Mouse (Mus musculus) kidney, postnatal 0 days (tissue): ENCODE data around the gene 6030452D12Rik. TPM values are rescaled to one million over a fixed set of nuclear protein-coding genes. Genes with fewer than 3 reads are reported as not detected.

ENCODE experiments used
- ATAC-seq: fragments of 200-750 bp; cut with Nextera tagmentation; replicated peaks from 2 replicates; pipeline ENCODE4 v1.8.0; 2017; ENCODE audit warnings: low read depth, moderate number of reproducible peaks, moderate TSS enrichment, moderate library complexity; ENCODE audit not compliant: low FRiP score
- DNase-seq: peaks from one replicate; pipeline ENCODE4 v3.0.0-alpha.2; 2016; ENCODE audit warnings: low spot score
- H3K27ac ChIP-seq: fragments of 300-500 bp; sonication (generic); 2 replicates; pipeline ENCODE4 v1.5.1; 2014; ENCODE audit warnings: mild to moderate bottlenecking
- H3K27me3 ChIP-seq: fragments of 300-500 bp; sonication (generic); 2 replicates; pipeline ENCODE4 v1.6.1; 2014; ENCODE audit warnings: low read length, mixed read lengths; ENCODE audit not compliant: insufficient read depth
- H3K36me3 ChIP-seq: fragments of 300-500 bp; sonication (generic); 2 replicates; pipeline ENCODE4 v1.6.1; 2014; ENCODE audit warnings: low read length, mixed read lengths; ENCODE audit not compliant: insufficient read depth
- H3K4me1 ChIP-seq: fragments of 300-500 bp; sonication (generic); replicated peaks from 2 replicates; pipeline ENCODE4 v1.6.1; 2014; ENCODE audit warnings: antibody characterized with exemption, low read length, mixed read lengths; ENCODE audit not compliant: insufficient read depth
- H3K4me2 ChIP-seq: fragments of 300-500 bp; sonication (generic); 2 replicates; pipeline ENCODE4 v1.6.1; 2014; ENCODE audit warnings: mild to moderate bottlenecking, low read length, moderate library complexity, mixed read lengths
- H3K4me3 ChIP-seq: fragments of 300-500 bp; sonication (generic); replicated peaks from 2 replicates; pipeline ENCODE4 v1.5.1; 2014; ENCODE audit warnings: low read depth, low read length
- H3K9ac ChIP-seq: fragments of 300-500 bp; sonication (generic); 2 replicates; pipeline ENCODE4 v1.6.1; 2014; ENCODE audit warnings: low read depth, low read length
- H3K9me3 ChIP-seq: fragments of 300-500 bp; sonication (generic); replicated peaks from 2 replicates; pipeline ENCODE4 v1.6.1; 2016; ENCODE audit warnings: low read length, inconsistent platforms, mixed read lengths
- CTCF ChIP-seq: IDR thresholded peaks from 2 replicates; pipeline ENCODE4 v1.5.1; 2016; ENCODE audit warnings: antibody characterized with exemption, low read depth, mild to moderate bottlenecking, moderate library complexity
- WGBS: fragments of 180-500 bp; shearing (Covaris S2); extraction: QIAGEN DNeasy Blood & Tissue Kit; methylation state at CpG from one replicate; pipeline ENCODE4 v1.1.7; 2014; 5-methylcytosine and 5-hydroxymethylcytosine counted together
- polyA plus RNA-seq: library from polyadenylated mRNA; unstranded; fragments of >200 nt; fragmentation: Nextera tagmentation; extraction: Ambion mirVana; gene quantifications from 2 replicates; pipeline ENCODE4 v1.2.1, GENCODE M21; 2015

Gene 6030452D12Rik
- polyA plus RNA-seq, 1 experiment from 2014 or later: not detected

- Histone ChIP-seq H3K9ac (no peak overlapping the region), H3K27ac (no peak overlapping the region), H3K4me3 (no peak overlapping the region), H3K27me3 (0 out of 2 replicates have a peak, but pooled peaks cover 4% of the 10 kb centered on the region), H3K9me3 (no peaks in the 10 kb centered on the region), H3K36me3 (no peaks in the 10 kb centered on the region), H3K4me1 (peaks cover 12% of the 10 kb centered on the region), H3K4me2 (no peak overlapping the region)
- no peak for TF ChIP-seq CTCF
- 26% methylated on average over 1 of the region's 1 CpGs for WGBS
- no peak for ATAC-seq
- no peak for DNase-seq
These were observed 15.7 kb downstream of the 6030452D12Rik start for GRCm38 (mm10) chr8:106515946-106516479.

GRCm38 (mm10) chr8:106516581-106516980 lies 16.3 kb downstream of the 6030452D12Rik start:
- WGBS: 38% methylated on average over 2 of the region's 2 CpGs
- Histone ChIP-seq H3K27ac (no peak overlapping the region), H3K4me2 (no peak overlapping the region), H3K9ac (no peak overlapping the region), H3K4me1 (peaks cover 9% of the 10 kb centered on the region), H3K27me3 (no peaks in the 10 kb centered on the region), H3K36me3 (no peaks in the 10 kb centered on the region), H3K9me3 (no peaks in the 10 kb centered on the region), H3K4me3 (no peak overlapping the region)
- DNase-seq (peak; percentile 54), ATAC-seq (no peak)
- no peak for TF ChIP-seq CTCF

- WGBS: 7% methylated on average over 3 of the region's 3 CpGs
- Histone ChIP-seq H3K36me3 (no peaks in the 10 kb centered on the region), H3K27me3 (no peaks in the 10 kb centered on the region), H3K27ac (no peak overlapping the region), H3K9me3 (no peaks in the 10 kb centered on the region), H3K4me3 (no peak overlapping the region), H3K9ac (no peak overlapping the region), H3K4me2 (no peak overlapping the region), H3K4me1 (peaks cover 9% of the 10 kb centered on the region)
- DNase-seq: peak; percentile 52
- TF ChIP-seq CTCF: no peak
- peak; percentile 41; the same call in 1 of the 2 replicates for ATAC-seq
These were observed 18.4 kb downstream of the 6030452D12Rik start for GRCm38 (mm10) chr8:106518763-106519162.

- H3K27ac ChIP-seq: no peak overlapping the region
These were observed 20.3 kb downstream of the 6030452D12Rik start for GRCm38 (mm10) chr8:106520578-106520977.

GRCm38 (mm10) chr8:106521845-106522244 lies 21.5 kb downstream of the 6030452D12Rik start:
- H3K4me1 ChIP-seq: peaks cover 2% of the 10 kb centered on the region
- ATAC-seq: no peak

More at GRCm38 (mm10) chr8:106520578-106520977, 20.3 kb downstream of the 6030452D12Rik start:
- H3K36me3 ChIP-seq: no peaks in the 10 kb centered on the region
- H3K4me2 ChIP-seq: no peak overlapping the region
- no peaks in the 10 kb centered on the region for H3K27me3 ChIP-seq
- no peaks in the 10 kb centered on the region for H3K9me3 ChIP-seq
- ATAC-seq (no peak), DNase-seq (no peak)
- no peak overlapping the region for H3K9ac ChIP-seq
- no peak overlapping the region for H3K4me3 ChIP-seq
- WGBS: 74% methylated on average over 7 of the region's 7 CpGs
- peaks cover 9% of the 10 kb centered on the region for H3K4me1 ChIP-seq
- TF ChIP-seq CTCF: no peak

GRCm38 (mm10) chr8:106526725-106527124 lies 26.4 kb downstream of the 6030452D12Rik start:
- ATAC-seq (no peak), DNase-seq (no peak)
- no peak for TF ChIP-seq CTCF
- Histone ChIP-seq H3K9ac (no peak overlapping the region), H3K4me3 (no peak overlapping the region), H3K27me3 (no peaks in the 10 kb centered on the region), H3K27ac (no peak overlapping the region), H3K9me3 (no peaks in the 10 kb centered on the region), H3K4me2 (no peak overlapping the region), H3K4me1 (no peaks in the 10 kb centered on the region), H3K36me3 (no peaks in the 10 kb centered on the region)
- 53% methylated on average over 6 of the region's 6 CpGs for whole genome bisulfite sequencing

More at GRCm38 (mm10) chr8:106521845-106522244, 21.5 kb downstream of the 6030452D12Rik start:
- DNase-seq: peak; percentile 68
- Histone ChIP-seq H3K27me3 (no peaks in the 10 kb centered on the region), H3K4me3 (no peak overlapping the region), H3K9ac (no peak overlapping the region), H3K27ac (no peak overlapping the region), H3K9me3 (no peaks in the 10 kb centered on the region), H3K4me2 (no peak overlapping the region), H3K36me3 (no peaks in the 10 kb centered on the region)
- TF ChIP-seq CTCF: no peak
- WGBS: 45% methylated on average over 9 of the region's 9 CpGs
